Mouse (Mus musculus) adrenal gland, postnatal 10 days (tissue): Measurements from ENCODE around the gene Kmt2c. TPM values are rescaled to one million over a fixed set of nuclear protein-coding genes. Genes with fewer than 3 reads are reported as not detected.
"Not testable (repeated sequence)": the region's sequence is repeated elsewhere in the genome, so short reads cannot be mapped to it uniquely, and the experiment has no call there.

Experiments
- DNase-seq: peaks from one replicate; pipeline ENCODE4 v3.0.0; 2021; ENCODE audit warnings: mixed read lengths
- total RNA-seq, 2 experiments: library from RNA; stranded (reverse); gene quantifications; 2 replicates each; pipeline ENCODE4 v1.2.3; 2021

Kmt2c gene
- total RNA-seq, 2 experiments from 2014 or later = 40.3 to 58.9 TPM

- no peak for DNase-seq
These were observed 130.2 kb downstream of the Kmt2c start for GRCm38 (mm10) chr5:25368420-25368819.

- no peak for DNase-seq
These were observed 131.5 kb downstream of the Kmt2c start for GRCm38 (mm10) chr5:25367126-25367525.

GRCm38 (mm10) chr5:25353509-25353908 lies 145.1 kb downstream of the Kmt2c start:
- DNase-seq = no peak

- DNase-seq = no peak
These were observed 167.3 kb downstream of the Kmt2c start for GRCm38 (mm10) chr5:25331322-25331721.

GRCm38 (mm10) chr5:25313881-25314280 lies 184.7 kb downstream of the Kmt2c start:
- DNase-seq = peak; percentile 58

- no peak for DNase-seq
These were observed 188.4 kb downstream of the Kmt2c start for GRCm38 (mm10) chr5:25310226-25310625.

- DNase-seq = peak; percentile 19
These were observed 201.8 kb downstream of the Kmt2c start for GRCm38 (mm10) chr5:25296830-25297229.

GRCm38 (mm10) chr5:25283988-25284387 lies 214.6 kb downstream of the Kmt2c start:
- no peak for DNase-seq

- no peak for DNase-seq
These were observed 222.2 kb downstream of the Kmt2c start for GRCm38 (mm10) chr5:25276365-25276764.

- DNase-seq = no peak
These were observed 223.0 kb downstream of the Kmt2c start for GRCm38 (mm10) chr5:25275629-25276028.

GRCm38 (mm10) chr5:25268258-25268888 lies 230.2 kb downstream of the Kmt2c start:
- no peak for DNase-seq

GRCm38 (mm10) chr5:25262266-25262665 lies 236.3 kb downstream of the Kmt2c start:
- DNase-seq = no peak

- no peak for DNase-seq
These were observed 237.1 kb downstream of the Kmt2c start for GRCm38 (mm10) chr5:25261452-25261851.

- no peak for DNase-seq
These were observed 241.9 kb downstream of the Kmt2c start for GRCm38 (mm10) chr5:25256686-25257085.

- DNase-seq = no peak
These were observed 244.1 kb downstream of the Kmt2c start for GRCm38 (mm10) chr5:25254491-25254890.

- no peak for DNase-seq
These were observed 245.6 kb downstream of the Kmt2c start for GRCm38 (mm10) chr5:25252825-25253544.

GRCm38 (mm10) chr5:25252423-25252822 lies 246.2 kb downstream of the Kmt2c start:
- no peak for DNase-seq

- DNase-seq = no peak
These were observed 251.5 kb downstream of the Kmt2c start for GRCm38 (mm10) chr5:25247036-25247435.

GRCm38 (mm10) chr5:25246473-25246865 lies 252.1 kb downstream of the Kmt2c start:
- DNase-seq = no peak

GRCm38 (mm10) chr5:25245806-25246472 lies 252.6 kb downstream of the Kmt2c start:
- no peak for DNase-seq

- DNase-seq = no peak
These were observed 255.5 kb downstream of the Kmt2c start for GRCm38 (mm10) chr5:25243101-25243500.

GRCm38 (mm10) chr5:25224377-25224776 lies 274.2 kb downstream of the Kmt2c start:
- not testable (repeated sequence) for DNase-seq
